Mouse (Mus musculus) gastrocnemius, postnatal 10 days (tissue): ENCODE results near the gene Gm3402. TPM values are rescaled to one million over a fixed set of nuclear protein-coding genes. Genes with fewer than 3 reads are reported as not detected.
"Not testable (repeated sequence)": the region's sequence is repeated elsewhere in the genome, so short reads cannot be mapped to it uniquely, and the experiment has no call there.

Source experiments
- DNase-seq: peaks from one replicate; pipeline ENCODE4 v3.0.0; 2021; ENCODE audit warnings: mixed read lengths
- long read RNA-seq, 2 experiments: library from polyadenylated mRNA; stranded (forward); transcript quantifications; one replicate each; pipeline ENCODE4 v2.0.0; 2021
- total RNA-seq, 2 experiments: library from RNA; stranded (reverse); gene quantifications; 2 replicates each; pipeline ENCODE4 v1.2.3; 2021

Gene Gm3402
- total RNA-seq, result not detected
- long read RNA-seq, experiment 1, result 0 reads
- long read RNA-seq, experiment 2, result 0 reads

GRCm38 (mm10) chr5:146513823-146514222, at the start of gene Gm3402:
Gene Gm3402 (plus strand): TSS chr5:146514123.
- DNase-seq, result not testable (repeated sequence)

GRCm38 (mm10) chr5:146466663-146467062, 47.3 kb upstream of the Gm3402 start:
- DNase-seq, result no peak

DNA sequence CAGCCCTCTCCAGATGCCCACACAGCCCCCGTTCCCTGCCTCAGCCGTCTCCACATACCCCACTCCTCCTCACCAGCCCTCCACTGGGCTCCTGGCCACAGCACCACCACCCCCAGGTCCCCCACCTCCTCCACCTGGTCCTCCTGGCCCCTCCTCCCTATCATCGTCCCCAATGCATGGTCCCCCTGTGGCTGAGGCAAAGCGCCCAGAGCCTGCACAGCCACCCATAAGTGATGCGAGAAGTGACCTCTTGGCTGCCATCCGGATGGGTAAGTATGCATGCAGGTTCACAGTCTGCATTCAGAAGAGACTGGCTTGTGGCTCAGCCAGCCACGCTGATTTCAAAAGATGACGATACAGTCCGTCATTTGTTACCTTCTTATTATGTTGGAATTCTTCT, 45.6 kb upstream of the Gm3402 start:
- no peak for DNase-seq

DNA sequence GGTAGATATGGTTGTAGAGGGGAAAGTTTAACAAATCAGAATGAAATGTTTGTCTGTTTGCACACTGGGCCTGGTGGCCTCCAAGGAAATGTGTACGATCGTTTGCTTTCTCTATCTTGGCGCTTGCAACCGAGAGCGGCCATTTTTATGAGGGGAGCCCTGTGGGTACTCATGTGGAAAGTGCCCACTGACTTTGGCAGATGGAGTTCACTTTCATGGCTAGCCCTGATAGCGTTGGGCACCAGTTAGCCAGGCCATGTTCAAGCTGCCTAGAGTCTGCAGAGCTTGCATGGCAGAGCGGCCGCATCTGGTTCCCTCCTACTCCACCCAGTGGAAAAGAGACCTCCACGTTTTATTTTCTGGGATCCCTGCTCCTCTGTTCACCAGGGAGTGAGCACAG, 43.1 kb upstream of the Gm3402 start:
- DNase-seq, result no peak

GRCm38 (mm10) chr5:146471311-146471710, 42.6 kb upstream of the Gm3402 start:
- DNase-seq, result no peak

DNA sequence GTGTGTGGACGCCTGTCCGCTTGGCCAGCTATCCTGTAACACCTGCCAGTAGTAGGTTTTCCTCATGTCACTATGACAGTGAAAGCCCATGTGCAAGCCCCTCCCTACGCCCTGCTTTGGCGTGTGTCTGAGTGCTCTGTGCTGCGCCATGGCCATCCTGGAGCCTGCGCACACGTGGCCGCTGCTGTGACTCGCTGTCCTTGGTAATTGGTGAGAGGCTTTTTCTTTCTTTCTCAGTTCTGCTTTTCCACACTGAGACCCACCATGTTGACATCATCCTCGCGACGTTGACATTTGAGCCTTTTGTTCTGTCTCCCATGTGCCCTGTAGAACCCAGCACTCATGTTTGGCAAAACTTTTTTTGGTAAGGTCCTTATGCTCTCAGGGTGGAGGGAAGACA, 42.1 kb upstream of the Gm3402 start:
- no peak for DNase-seq

DNA sequence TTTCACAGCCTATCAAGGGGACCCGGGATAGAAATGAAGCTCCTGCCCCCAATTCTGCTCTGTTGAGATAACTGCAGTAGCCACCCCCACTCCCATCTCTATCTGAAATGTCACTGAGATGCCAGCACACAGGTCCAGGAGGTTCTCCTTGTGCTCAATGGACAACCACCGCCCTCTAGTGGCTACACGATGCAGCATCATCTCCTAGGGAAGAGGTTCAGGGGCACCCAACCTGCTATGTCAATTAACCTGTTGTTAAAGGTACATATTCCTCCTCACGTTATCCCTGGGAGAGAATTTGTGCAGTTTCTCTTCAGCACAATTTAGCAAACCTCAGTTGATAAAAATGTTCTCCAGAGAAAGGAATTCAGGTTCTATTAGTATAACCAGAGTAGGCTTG, 34.4 kb upstream of the Gm3402 start:
- DNase-seq, result not testable (repeated sequence)

DNA sequence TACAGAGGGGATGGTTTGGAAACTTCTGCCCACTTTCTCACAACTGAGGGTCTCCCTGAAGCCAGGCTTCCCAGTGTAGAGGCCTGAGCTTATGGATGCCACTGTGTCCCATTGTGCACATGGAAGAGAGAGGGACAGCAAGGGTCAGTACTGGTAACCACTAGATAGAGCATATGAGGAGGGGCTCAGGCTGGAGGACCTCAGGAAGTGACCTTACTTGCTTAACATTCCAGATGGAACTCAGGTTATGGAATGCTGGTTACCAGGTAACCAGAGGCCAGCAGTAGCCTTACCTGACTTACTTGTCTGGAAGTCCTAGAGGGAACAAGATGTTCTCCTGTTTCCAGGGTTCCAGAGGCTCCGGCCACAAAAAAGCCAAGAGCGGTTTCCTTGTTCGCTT, 32.3 kb upstream of the Gm3402 start, which contains the start of gene Gm6408:
Gene Gm6408, plus strand, starts transcription at position 301 of the 400 bp plus-strand sequence.
- not testable (repeated sequence) for DNase-seq

DNA sequence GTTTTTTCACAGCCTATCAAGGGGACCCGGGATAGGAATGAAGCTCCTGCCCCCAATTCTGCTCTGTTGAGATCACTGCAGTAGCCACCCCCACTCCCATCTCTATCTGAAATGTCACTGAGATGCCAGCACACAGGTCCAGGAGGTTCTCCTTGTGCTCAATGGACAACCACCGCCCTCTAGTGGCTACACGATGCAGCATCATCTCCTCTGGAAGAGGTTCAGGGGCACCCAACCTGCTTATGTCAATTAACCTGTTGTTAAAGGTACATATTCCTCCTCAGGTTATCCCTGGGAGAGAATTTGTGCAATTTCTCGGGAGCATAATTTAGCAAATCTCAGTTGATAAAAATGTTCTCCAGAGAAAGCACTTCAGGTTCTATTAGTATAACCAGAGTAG, 25.0 kb upstream of the Gm3402 start:
- not testable (repeated sequence) for DNase-seq

DNA sequence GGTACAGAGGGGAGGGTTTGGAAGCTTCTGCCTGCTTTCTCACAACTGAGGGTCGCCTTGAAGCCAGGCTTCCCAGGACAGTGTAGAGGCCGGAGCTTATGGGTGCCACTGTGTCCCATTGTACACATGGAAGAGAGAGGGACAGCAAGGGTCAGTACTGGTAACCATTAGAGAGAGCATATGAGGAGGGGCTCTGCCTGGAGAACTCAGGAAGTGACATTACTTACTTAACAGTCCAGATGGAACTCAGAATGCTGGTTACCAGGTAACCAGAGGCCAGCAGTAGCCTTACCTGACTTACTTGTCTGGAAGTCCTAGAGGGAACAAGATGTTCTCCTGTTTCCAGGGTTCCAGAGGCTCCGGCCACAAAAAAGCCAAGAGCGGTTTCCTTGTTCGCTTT, 22.9 kb upstream of the Gm3402 start, which contains the start of gene Gm6370:
Gene Gm6370, plus strand, starts transcription at position 301 of the 400 bp plus-strand sequence.
- not testable (repeated sequence) for DNase-seq

DNA sequence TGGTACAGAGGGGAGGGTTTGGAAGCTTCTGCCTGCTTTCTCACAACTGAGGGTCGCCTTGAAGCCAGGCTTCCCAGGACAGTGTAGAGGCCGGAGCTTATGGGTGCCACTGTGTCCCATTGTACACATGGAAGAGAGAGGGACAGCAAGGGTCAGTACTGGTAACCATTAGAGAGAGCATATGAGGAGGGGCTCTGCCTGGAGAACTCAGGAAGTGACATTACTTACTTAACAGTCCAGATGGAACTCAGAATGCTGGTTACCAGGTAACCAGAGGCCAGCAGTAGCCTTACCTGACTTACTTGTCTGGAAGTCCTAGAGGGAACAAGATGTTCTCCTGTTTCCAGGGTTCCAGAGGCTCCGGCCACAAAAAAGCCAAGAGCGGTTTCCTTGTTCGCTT, 11.8 kb upstream of the Gm3402 start, which contains the start of gene 4930449I24Rik:
Gene 4930449I24Rik, plus strand, starts transcription at position 301 of the 400 bp plus-strand sequence.
- not testable (repeated sequence) for DNase-seq

DNA sequence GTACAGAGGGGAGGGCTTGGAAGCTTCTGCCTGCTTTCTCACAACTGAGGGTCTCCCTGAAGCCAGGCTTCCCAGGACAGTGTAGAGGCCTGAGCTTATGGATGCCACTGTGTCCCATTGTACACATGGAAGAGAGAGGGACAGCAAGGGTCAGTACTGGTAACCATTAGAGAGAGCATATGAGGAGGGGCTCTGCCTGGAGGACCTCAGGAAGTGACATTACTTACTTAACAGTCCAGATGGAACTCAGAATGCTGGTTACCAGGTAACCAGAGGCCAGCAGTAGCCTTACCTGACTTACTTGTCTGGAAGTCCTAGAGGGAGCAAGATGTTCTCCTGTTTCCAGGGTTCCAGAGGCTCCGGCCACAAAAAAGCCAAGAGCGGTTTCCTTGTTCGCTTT, 11.6 kb downstream of the Gm3402 start, which contains the start of gene Gm3404:
Gene Gm3404, plus strand, starts transcription at position 301 of the 400 bp plus-strand sequence.
- not testable (repeated sequence) for DNase-seq

GRCm38 (mm10) chr5:146537347-146537746, 23.4 kb downstream of the Gm3402 start, which contains the start of gene Gm3409:
Gene Gm3409 (plus strand): TSS chr5:146537647.
- DNase-seq, result not testable (repeated sequence)

- not testable (repeated sequence) for DNase-seq
Measured at GRCm38 (mm10) chr5:146555836-146556235, 41.9 kb downstream of the Gm3402 start, which contains the start of gene Gm3415. Gene Gm3415 (plus strand): TSS chr5:146556136.

- DNase-seq, result no peak
Measured at GRCm38 (mm10) chr5:146564259-146564658, 50.3 kb downstream of the Gm3402 start.

Other genes starting within 250 kb of the Gm3402 start
- 1 to 10 TPM; 1.6 TPM for gene Wasf3, start 129.1 kb upstream of the Gm3402 start, total RNA-seq
- gene Gm6408, start 32.2 kb upstream of the Gm3402 start, total RNA-seq, result not detected
- gene Gm6370, start 22.8 kb upstream of the Gm3402 start, total RNA-seq, result not detected
- gene 4930449I24Rik, start 11.7 kb upstream of the Gm3402 start, total RNA-seq, result not detected
- not detected for gene Gm3404, start 11.7 kb downstream of the Gm3402 start, total RNA-seq
- not detected for gene Gm3409, start 23.5 kb downstream of the Gm3402 start, total RNA-seq
- not detected for gene Gm3415, start 42.0 kb downstream of the Gm3402 start, total RNA-seq
- under 1 TPM in 1 of 2 experiments, not detected in 1; 0.36 TPM for gene Gpr12, start 71.1 kb downstream of the Gm3402 start, total RNA-seq